Mouse (Mus musculus): Measurements from ENCODE around the gene Olfr890. TPM values are rescaled to one million over a fixed set of nuclear protein-coding genes. Genes with fewer than 3 reads are reported as not detected.

Olfr890 gene
- not detected in 2 replicates for polyA plus RNA-seq (2012; rRNA removed)

GRCm38 (mm10) chr9:38142217-38142616 is at the start of gene Olfr890:
Gene Olfr890, plus strand, starts transcription at chr9:38142517.

GRCm38 (mm10) chr9:38107828-38108227 is 34.5 kb upstream of the Olfr890 start, which contains the start of gene Olfr888:
Gene Olfr888, plus strand, starts transcription at chr9:38108128.

DNA sequence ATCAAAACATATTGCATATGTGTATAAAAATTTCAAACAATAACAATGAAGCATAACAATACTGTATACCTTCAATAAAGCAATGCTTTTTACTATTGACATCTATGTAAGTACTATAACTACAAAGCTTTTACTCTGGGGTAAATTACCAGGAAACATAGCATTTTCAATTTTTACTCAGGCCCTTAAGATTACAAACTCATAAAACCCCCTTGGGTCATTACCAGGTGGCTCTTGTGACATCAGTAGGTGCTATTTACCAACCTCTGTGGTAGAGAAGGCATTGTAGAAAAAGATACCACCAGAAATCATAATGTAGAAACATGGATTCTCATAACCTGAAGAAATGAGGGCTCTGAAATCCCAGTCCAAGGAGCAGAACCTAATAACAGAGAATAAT is 27.4 kb upstream of the Olfr890 start, which contains the start of gene Olfr889:
Olfr889 (plus strand) TSS at position 301 of the 400 bp plus-strand sequence.

GRCm38 (mm10) chr9:38180721-38181120 is 38.4 kb downstream of the Olfr890 start, which contains the start of gene Olfr891:
Gene Olfr891, minus strand, starts transcription at chr9:38180821.

Other genes with a start within 250 kb of the Olfr890 start
- gene Olfr145, start 245.8 kb upstream of the Olfr890 start, polyA plus RNA-seq (2012; rRNA removed) = not detected in 2 replicates
- not detected in 2 replicates for gene Olfr878, start 224.7 kb upstream of the Olfr890 start, polyA plus RNA-seq (2012; rRNA removed)
- gene Olfr881, start 150.7 kb upstream of the Olfr890 start, polyA plus RNA-seq (2012; rRNA removed) = not detected in 2 replicates
- not detected in 2 replicates for gene Olfr883, start 116.7 kb upstream of the Olfr890 start, polyA plus RNA-seq (2012; rRNA removed)
- gene Olfr884, start 96.0 kb upstream of the Olfr890 start, polyA plus RNA-seq (2012; rRNA removed) = not detected in 2 replicates
- gene Olfr885, start 81.2 kb upstream of the Olfr890 start, polyA plus RNA-seq (2012; rRNA removed) = not detected in 2 replicates
- not detected in 2 replicates for gene Olfr887, start 58.4 kb upstream of the Olfr890 start, polyA plus RNA-seq (2012; rRNA removed)
- not detected in 2 replicates for gene Olfr888, start 34.4 kb upstream of the Olfr890 start, polyA plus RNA-seq (2012; rRNA removed)
- not detected in 2 replicates for gene Olfr889, start 27.3 kb upstream of the Olfr890 start, polyA plus RNA-seq (2012; rRNA removed)
- not detected in 2 replicates for gene Olfr891, start 38.3 kb downstream of the Olfr890 start, polyA plus RNA-seq (2012; rRNA removed)
- gene Olfr893, start 65.8 kb downstream of the Olfr890 start, polyA plus RNA-seq (2012; rRNA removed) = not detected in 2 replicates
- not detected in 2 replicates for gene Olfr894, start 75.5 kb downstream of the Olfr890 start, polyA plus RNA-seq (2012; rRNA removed)
- gene Olfr143, start 110.3 kb downstream of the Olfr890 start, polyA plus RNA-seq (2012; rRNA removed) = not detected in 2 replicates
- gene Olfr895, start 125.3 kb downstream of the Olfr890 start, polyA plus RNA-seq (2012; rRNA removed) = not detected in 2 replicates
- not detected in 2 replicates for gene Olfr896-ps1, start 148.6 kb downstream of the Olfr890 start, polyA plus RNA-seq (2012; rRNA removed)
- gene Olfr25, start 186.5 kb downstream of the Olfr890 start, polyA plus RNA-seq (2012; rRNA removed) = not detected in 2 replicates
- gene Olfr898, start 205.9 kb downstream of the Olfr890 start, polyA plus RNA-seq (2012; rRNA removed) = not detected in 2 replicates
- gene Olfr250, start 224.4 kb downstream of the Olfr890 start, polyA plus RNA-seq (2012; rRNA removed) = not detected in 2 replicates
- gene Olfr251, start 234.6 kb downstream of the Olfr890 start, polyA plus RNA-seq (2012; rRNA removed) = not detected in 2 replicates